ENCODE assay signal across 12 mouse cellular contexts in the genomic region with DNA sequence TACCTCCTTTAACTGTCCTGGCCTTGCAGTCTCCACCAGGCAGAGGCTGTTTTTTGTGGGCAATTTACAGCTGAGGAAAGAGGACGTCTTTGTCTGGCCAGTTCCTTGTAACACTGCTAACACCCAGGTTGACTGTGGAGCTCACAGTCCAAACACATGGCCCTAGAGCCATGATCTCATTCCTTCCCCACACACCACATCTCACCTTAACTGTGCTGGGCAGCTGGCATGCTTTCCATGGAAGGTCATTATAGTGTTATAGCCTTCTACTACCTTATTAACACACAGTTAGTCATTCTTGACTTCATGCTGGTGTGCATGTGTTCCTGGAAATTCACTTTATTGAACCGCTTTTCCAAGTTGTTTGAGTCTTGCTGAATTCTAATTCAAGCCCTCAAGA.
"Had no signal": no experiment of that assay in that cellular context is flagged by ENCODE, and none has a peak within 500 bp of the region (broad histone marks: within the 10 kb centered on the region; RNA-seq: fewer than 3 reads in every experiment).

No protein-coding gene starts in this region.

- H3K27me3 ChIP-seq: kidney, embryonic 15.5 days; neural tube, embryonic 15.5 days had no signal

- H3K36me3 ChIP-seq: kidney, embryonic 15.5 days; midbrain, embryonic 12.5 days; neural tube, embryonic 15.5 days had no signal

- H3K9me3 ChIP-seq: kidney, embryonic 15.5 days; midbrain, embryonic 12.5 days; neural tube, embryonic 15.5 days had no signal

- H3K4me3 ChIP-seq: kidney, embryonic 15.5 days; left cerebral cortex, adult 2 months; midbrain, embryonic 12.5 days; neural tube, embryonic 15.5 days had no signal

- H3K4me2 ChIP-seq: kidney, embryonic 15.5 days; midbrain, embryonic 12.5 days; neural tube, embryonic 15.5 days had no signal

- H3K9ac ChIP-seq: kidney, embryonic 15.5 days; liver, embryonic 14.5 days; midbrain, embryonic 12.5 days; neural tube, embryonic 15.5 days had no signal

- H3K27ac ChIP-seq: kidney, embryonic 15.5 days; left cerebral cortex, adult 2 months; liver, embryonic 14.5 days; midbrain, embryonic 12.5 days; neural tube, embryonic 15.5 days had no signal

- DNase-seq: kidney, adult 2 months; kidney, postnatal 14 days; lung, adult 18-20 months; right cerebral cortex, adult 18-20 months; right cerebral cortex, postnatal 25 days; thymus, adult 18-20 months; thymus, postnatal 14 days had no signal
